Mouse (Mus musculus) T-cell, adult 2 months (primary cell): Measurements from ENCODE around the gene Timp3.

ENCODE experiments used
- DNase-seq: peaks from one replicate; pipeline ENCODE4 v3.0.0; 2022; ENCODE audit warnings: low spot score

The Timp3 gene

DNA sequence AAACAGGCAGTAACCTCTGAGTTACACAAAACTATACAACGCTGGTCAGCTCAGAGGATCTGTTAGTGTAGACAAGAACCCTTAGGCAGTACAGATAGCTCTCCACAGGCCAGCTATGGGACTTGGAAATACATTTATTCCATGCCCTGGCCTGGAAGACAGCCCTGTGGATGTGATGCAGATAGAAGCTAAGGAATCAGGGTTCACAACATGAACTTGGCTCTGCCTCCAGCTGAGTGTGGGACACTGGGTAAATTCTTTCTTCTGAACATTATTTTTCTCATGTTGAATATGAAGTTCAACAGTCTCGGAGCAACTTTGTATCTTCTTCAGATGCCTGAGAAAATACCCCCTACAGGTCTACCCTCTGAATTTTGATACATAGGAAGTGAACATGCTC lies 2.9 kb upstream of the Timp3 start:
- no peak for DNase-seq

DNA sequence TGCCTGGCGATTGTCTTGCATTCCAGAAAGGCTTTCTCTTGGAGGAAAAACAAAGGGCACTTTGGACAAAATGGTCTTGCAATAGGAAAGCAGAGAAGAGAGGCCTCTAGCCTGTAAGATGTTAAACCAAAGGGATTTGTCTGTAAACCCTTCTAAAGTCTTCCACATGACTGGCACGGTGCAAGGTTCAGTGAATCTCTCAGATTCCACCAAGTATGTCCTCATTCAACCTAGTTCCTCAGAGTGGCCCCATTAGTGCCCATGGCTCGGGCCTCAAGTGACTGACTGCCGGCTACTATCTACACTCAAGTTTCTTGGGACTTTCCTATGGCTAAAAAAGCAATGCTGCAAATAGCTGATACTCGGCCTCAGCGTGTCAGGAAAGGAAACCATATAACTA lies 1.8 kb upstream of the Timp3 start:
- no peak for DNase-seq

DNA sequence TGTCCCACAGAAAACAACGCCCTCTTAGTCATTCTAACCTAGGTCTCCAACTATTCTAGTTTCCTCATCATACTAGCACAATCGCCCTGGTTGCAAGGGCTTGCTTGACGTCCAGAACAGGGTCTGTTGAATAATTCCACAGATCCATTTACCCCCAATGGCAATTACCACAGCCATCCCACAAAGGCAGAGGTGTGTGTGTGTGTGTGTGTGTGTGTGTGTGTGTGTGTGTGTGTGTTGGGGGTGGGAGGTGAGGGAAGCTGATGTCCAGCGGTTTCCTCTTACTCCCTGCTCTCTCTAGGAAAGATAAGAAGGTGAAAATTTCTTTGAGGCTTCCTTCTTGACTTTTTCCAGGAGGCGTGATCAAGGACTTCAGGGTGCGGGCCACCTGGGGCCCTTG lies 377 bp upstream of the Timp3 start:
- DNase-seq: no peak

DNA sequence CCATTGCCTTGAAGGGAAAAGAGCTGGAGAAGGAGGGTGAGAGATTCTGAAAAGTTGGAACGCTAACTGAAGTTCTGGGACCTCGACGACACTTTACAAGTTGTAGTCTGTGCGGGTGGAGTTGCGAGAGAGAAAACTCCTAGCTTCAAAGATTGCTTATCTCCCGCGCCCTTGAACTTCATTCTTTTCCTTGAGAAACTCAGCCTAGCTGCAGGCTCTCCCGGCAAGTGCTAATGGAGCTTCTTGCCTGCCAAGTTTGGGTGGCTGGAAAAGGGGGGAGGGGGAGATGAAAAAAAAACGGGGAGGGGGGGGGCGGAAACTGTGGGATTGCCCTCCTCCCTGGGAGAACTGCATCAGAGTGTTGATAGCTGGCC lies 932 bp downstream of the Timp3 start:
- no peak for DNase-seq

DNA sequence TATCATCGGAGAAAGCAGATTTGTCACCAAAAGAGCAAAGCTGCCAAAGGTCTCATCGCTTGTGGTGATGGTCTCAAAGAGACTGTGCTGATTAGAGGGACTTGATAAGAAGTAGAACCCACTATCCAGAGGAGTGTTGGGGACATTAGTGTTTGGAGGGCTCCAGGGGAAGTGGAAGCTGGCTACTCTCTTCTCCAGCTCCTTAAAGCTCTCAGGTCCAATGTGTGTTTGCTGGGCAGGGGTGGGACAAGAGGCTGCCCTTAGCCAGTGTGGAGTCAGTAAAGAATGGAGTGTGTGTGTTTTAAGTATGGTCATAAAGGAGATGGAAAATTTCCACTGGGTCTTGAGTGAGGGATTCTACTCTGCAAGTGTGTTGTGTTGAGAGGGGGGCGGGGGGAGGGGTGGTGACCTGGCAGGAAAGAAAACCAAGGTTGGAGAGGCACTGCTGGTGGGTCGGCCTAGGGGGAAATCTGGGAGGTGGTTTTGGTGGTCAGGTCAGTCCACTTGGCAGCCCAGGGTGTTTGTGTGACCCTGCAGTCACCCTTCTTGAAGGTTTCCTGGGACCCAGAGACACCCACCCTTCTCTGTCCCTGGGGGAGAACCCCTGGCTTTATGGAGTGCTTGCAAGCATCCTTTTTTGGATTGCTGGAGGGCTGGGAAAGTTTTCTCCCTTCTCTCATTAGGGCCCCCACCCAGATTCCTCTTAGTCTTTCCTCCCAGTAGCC lies 1.6 kb downstream of the Timp3 start:
- DNase-seq: no peak

DNA sequence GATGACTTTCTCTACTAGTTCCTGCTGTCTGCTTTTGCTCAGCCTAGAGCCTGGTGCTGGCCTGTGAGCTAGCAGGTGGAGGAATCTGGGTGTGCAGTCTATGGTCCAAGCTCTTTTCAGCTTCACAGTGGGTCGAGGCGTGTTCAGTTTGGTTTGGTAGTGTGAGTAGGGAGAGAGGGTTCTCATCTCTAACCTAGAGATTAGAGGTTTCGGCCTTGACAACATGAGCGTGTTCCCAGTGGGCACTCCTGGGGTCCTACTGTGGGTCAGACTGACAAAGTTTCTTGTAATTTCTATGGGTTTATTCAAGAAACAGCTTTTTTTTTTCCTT lies 2.1 kb downstream of the Timp3 start:
- DNase-seq: no peak

DNA sequence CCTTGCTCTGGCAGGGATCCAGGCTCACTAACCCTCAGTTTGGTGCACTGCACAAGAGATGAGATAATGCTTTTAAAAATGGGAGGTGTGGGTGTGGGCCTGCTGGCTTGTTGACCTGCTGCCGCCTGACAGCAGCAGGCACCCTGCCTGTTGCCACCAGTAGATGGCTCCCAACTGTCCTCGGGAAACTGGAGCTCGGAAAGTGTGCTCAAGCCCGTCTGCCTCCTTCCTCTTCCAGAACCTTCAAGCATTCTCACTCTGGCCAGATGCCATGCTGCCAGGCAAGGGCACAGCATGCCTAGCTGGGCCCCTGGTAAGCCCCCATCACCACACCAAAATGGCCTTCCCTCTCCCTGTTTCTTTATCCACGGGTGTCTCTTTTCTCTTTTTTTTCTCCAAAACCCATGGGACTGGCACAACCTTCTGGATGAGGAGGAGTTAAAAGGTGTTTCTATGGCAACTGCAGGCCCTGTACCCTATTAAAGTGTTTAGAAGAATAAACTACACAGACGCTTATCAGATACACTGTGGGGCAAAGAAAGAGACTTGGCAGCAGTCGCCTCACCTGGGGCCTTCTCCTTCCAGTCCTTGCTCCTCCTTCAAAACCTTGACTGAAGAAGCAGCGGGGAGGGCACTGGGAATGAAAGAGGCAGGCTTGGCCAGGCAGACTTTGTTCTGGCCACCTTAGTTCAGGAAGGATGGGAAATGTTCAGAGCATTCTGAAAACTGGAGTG lies 2.8 kb downstream of the Timp3 start:
- no peak for DNase-seq

DNA sequence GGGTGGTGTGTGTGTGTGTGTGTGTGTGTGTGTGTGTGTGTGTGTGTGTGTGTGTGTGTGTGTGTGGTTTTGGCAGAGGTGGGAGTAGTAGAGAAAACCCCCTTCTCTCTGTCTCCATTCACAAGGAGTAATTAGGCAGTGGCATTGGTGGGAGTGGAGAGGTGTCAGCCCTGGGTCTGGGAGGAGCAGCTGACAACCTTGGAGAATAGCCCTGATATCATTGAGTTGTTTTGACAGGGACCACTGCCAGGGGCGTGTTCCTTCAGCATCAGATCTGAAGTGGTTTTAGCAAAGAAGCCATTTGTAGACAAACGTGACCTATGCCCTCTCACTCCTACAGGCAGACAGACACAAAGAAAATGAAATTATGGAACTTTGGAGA lies 3.3 kb downstream of the Timp3 start:
- DNase-seq: no peak

DNA sequence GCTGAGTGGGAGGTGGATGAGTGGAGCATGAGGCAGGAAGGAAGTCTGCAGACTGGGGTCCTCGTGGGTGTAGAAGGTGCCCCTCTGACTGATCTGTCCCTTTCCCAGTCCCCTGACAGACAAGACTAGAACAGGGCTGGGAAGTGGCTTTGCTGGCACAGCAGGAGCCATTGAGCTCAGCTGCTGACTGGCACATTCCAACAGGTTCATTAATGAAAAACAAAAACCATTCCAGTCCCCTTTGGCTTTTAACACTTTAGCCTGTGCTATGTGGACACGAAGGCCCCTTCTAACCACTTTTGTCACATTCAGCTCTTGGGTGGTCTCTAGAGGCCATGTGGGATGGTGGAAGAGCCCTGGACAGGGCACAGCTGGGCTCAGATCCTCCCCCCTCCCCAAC lies 4.4 kb downstream of the Timp3 start:
- no peak for DNase-seq

DNA sequence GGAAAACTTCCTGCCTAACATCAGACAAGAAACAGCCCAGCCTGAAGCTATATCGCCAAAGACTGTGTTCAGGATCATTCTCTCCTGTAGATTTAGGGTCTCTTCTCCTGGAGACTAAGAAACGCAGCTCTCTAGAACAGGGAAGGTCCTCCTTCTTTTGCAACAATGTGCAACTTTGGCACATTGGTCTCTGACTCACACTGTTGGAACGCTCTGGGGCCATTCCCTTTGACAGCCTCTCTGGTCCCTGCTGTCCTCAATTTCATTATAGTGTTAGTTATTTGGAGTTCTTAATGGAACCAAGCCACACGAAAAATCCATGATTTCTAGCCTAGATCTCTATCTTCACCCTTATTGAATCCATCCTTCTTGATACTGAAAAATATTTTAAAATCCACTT lies 7.1 kb downstream of the Timp3 start:
- DNase-seq: no peak

DNA sequence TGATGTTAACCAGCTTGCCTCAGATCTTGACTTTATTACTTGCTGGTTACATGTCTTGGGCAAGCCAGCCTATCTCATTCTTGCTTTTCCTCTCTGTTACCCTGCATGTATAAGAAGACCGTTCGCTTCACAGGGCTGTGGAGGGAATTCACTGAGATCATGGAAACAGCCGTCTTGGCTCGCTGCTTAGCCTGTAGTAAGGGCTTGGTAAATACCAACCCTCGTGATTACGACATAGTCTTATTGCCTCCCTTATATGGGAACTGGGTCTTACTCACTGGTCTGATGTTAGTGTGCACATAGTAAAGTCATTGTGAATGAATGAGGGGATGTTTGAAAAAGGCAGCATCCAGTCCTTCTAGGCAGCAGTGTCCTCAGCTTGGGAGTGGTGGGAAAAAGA lies 10.4 kb downstream of the Timp3 start:
- DNase-seq: no peak

DNA sequence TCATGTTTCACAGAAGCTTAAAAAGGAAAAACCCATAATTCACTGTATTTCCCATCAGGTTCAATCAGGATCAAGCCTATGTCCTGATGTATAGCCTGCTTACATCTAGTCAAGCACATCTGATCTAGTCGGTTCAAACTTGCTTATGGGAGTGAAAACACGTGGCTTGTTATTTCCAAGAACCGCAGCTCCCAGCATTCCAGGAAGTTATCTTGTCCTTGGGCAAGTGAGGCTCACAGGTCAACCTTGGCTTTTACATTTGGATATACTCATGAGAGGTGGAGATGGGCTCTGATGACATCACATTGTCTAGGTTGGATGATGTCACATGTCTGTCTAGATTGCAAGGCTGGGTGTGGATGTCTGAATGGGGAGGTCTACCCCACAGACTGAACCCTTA lies 12.8 kb downstream of the Timp3 start:
- DNase-seq: no peak

DNA sequence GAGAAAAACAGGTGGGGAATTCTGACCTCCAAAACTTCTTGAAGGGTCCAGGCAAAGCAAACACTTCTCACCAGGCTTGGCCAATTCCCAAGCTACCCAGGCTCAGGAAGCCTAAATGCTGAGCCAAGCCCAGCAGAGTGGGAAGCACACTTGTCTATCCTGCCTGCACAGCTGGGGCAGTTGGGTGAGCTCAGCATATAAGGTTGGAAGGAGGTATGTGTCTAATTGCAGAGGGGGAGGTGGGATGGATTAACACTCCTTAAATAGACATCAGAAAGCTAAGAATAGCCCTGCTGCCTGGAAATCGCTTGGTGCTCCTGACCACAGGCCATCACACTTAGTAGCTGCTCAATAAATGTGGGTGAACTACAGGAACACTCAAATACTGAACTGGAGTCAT lies 13.3 kb downstream of the Timp3 start:
- DNase-seq: no peak

DNA sequence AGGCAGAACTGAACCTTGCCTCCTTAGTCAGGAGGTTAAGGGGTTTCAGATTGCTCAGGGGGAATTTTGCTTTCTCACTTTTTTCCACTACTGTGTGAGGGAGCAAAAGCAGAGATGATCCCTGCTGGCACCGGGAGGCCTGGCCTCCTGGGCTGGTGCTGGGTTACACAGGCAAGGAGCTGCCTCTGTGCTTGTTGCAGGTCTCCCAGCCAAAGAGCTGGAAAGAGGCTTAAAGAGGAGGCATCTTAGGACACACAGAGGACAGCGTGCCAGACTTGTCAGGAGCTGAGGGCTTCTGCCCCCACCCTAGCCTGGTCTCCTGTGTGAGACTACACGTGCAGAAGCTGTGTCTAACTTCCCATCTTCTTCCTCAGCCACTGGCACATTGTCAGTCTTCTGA lies 15.3 kb downstream of the Timp3 start:
- DNase-seq: no peak

DNA sequence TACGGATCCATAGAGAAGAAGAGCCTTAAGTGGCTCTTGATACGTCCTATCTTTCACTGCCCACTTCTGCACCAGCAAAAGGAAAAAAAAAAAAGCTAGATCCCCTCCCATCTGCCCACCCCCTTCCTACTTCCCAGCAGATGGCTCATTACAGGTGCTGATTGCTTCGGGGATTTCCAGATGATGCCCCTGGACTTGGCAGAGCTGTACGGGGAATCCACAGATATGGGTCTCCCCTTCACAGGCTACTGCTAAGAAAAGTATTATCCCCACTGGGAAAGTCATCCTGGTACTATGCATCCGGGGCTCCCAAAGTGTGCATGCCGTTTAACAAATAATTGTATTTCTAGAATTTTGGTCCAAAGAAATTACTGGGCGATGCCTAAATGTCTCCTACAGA lies 17.5 kb downstream of the Timp3 start:
- DNase-seq: no peak

DNA sequence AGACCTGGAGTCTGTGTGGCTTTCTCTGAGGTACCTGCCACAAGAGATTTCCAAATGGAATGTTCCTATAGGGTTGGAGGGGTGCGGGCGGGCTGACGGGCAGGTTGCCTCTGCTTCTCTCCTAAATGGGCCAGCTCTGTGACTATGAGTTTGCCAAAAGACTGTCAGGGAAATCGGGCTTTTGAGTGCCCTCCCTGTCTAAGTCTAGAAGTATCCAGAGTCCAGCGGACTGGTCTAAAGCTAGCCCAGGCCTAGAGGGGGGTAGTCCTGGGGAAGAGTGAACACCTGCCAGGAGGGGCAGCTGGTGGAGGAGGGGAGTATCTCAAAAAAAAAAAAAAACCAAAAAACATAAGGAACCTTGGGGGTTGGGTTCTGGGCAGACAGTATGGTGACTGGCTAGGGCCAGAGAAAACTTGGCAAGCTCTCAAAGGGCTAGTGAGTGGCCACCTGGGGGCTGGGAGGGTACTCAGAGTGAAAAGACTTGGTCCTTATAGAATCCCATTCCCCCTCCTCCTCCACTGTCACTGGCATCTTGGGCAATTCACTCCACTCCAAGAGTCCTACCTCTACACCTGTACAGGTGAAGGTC lies 18.5 kb downstream of the Timp3 start:
- DNase-seq: no peak

DNA sequence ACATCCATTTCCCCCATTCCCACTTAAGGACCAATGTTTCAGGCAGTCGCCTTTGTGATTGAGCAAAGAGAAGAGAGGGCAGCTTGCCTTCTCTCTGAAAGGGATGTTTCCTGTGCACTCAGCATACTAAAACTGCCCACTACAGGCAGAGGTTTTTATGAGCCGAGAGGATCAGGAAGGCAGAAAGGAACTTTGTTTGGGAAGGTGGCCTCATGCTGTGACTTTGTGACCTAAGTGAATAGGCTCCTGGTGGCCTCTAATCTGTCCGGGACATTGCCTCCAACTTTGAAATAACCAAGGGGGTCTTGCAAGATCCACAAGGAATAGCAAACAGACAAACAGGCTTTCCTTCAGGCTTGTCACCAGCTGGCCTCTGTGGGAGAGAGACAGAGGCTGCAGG lies 19.4 kb downstream of the Timp3 start:
- no peak for DNase-seq

DNA sequence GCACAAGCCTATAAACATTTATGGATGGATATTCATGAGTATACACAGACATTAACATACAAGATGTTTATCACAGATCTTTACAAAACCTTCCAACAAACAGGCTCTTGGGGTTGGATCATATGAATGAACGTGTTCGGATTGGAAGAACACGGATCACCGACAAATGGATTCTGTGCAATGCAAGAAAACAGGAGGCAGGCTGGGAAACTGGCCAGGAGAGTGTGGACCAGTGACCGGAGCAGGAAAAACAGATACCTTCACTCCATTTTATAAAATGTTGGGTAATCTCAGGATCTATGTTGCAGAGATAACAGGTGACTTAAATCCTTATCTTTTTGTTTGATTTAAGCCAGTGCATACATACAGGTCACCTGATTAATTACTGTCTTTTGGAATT lies 20.0 kb downstream of the Timp3 start:
- DNase-seq: no peak

DNA sequence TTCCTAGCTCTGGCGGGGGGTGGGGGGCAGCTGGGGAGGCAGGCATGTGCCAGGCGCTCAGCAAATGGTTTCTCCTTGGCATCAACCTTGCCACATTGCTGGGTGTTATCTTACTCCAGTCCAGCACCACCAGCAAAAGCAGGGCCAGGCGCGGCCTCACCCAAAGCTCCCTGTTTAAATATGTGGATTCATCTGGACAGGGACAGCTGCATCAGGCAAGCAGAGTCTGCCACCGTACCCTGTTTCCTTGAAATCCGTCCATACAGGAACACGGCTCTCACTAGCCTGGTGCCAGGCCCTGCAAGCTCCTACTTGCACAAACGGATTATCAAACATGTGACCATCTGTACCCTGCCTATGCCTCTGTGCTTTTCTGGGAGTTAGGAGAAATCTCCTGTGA lies 21.0 kb downstream of the Timp3 start:
- DNase-seq: no peak

DNA sequence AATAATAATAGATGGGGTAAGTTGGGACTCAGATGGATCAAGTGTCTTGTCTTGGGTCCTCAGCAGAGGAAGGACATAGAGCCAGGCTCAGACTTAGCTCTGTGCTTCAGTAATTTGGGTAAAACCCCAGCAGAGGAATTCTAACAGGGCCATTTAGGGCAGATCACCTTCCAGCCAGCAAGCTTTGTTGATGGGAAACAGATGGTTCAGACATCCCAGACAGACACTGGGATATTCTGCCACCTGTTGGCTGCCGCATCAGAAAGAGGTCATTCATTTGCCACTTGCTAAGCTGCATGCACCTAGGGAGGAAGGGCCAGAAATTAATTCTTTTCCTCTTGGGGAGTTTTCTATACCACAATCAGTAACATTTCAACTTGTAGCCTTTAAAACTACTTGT lies 21.8 kb downstream of the Timp3 start:
- no peak for DNase-seq

DNA sequence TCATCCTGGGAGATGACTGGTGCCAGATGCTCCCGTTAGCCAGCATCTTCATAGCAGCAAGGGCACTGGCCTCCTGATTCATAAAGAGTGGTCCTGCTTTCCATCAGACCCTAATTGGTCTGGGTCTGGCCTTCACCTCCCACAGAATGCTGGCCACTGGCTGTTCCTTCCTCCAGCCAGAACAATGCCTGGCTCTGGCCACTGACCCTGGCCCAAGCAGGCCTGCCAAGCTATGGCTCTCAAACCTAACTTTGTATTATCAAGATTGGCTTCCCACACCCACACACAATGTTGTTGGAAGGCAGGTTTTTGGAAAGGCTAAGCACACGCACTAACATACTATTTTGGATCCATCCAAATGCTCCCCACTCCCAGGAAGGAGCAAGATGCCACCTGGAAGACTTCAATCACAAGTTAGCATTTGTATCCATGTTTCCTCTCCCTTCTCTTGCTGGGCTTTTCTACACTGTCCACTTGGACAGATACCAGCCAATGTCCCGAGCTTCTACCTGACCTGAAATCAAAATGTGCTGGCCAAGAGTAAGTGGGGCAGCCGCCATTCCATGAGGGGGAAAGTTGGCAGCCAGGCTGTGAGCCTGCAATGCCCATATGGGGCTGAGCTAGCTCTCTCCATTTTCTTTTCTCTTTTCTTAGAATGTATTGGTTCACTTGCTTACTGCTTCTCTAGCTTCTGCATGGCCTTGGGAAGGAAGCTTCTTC lies 23.3 kb downstream of the Timp3 start:
- no peak for DNase-seq

DNA sequence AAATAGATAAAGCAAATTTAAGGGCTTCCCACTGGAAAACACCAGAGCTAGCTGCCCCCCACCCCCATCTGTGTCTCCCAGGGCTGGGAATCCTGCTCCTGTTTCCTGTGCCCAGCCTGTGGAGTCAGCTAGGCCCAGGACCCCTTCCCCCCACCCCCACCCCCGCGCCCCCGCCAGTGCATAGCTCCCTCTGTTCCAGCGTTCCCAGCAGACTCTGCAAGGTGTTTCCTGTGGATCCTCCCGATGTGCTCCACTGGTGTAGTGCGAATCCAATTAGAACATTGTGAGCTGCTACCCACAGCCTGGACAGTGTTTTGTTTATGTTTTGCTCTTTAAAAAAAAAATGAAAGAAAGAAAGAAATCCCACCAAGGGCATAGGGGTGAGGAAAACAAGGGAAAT lies 25.1 kb downstream of the Timp3 start:
- DNase-seq: no peak

DNA sequence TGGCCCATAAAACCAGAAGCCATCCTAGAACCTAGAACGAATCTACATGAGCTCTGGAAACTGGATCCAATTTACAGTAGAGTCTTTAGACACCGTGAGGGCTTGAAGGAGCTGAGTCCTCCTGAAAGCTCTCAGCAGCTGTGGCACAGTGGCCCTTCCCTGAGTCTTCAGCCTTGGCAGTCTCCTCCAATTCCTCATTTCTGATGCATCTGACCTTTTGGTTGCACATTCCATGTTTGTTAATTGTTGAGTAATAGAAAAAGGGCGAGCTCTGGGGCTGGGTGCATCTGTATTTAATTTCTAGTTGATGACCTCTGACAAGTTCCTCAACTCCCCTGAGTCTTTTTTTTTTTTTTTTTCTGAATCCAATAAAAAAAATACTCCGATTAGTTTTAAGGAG lies 28.0 kb downstream of the Timp3 start:
- DNase-seq: no peak
